Mouse (Mus musculus): Measurements from ENCODE around the gene Nol10. TPM values are rescaled to one million over a fixed set of nuclear protein-coding genes. Genes with fewer than 3 reads are reported as not detected.

The Nol10 gene
- polyA plus RNA-seq, 1 experiment from 2014 or later: 15.0 TPM

DNA sequence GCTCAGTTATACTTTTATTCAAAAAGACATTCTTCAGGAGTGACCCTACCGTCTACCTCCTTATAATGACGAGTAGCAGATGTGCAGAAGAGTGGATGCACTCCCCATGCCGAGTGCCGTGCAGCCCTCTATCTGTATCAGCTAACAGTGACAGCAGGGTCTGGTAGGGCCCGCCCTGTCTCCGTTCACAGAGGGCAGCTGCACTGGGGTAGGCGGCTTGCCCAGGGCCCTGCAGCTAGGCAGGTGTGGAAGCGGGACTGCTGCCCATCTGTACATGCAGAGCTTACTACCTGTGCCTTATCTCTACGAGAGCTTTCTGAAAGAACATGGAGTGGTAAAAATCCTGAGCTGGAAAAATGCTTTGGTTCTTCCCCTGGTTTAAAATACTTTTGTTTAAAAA is 11.8 kb downstream of the Nol10 start:
- peaks cover 47% of the 10 kb centered on the region for H3K36me3 ChIP-seq (ENCODE audit: insufficient read depth, low read length)
- no peaks in the 10 kb centered on the region for H3K4me1 ChIP-seq (replicated peaks; ENCODE audit: insufficient read depth, low read length)
- no peaks in the 10 kb centered on the region for H3K9me3 ChIP-seq (replicated peaks; ENCODE audit: low read length)
- no peak overlapping the region for H3K4me3 ChIP-seq (replicated peaks; ENCODE audit: low read depth, low read length)
- H3K4me2 ChIP-seq (ENCODE audit: low read length): no peak overlapping the region
- TF ChIP-seq CTCF (IDR thresholded peaks at IDR 0.05; ENCODE audit: low read depth): no peak
- no peak for DNase-seq (ENCODE audit: low spot score)
- H3K9ac ChIP-seq (ENCODE audit: low read depth, low read length): no peak overlapping the region
- WGBS: 83% methylated on average over 9 of the region's 9 CpGs
- no peak for ATAC-seq (replicated peaks; ENCODE audit: low FRiP score, low read depth)
- no peak overlapping the region for H3K27ac ChIP-seq
- H3K27me3 ChIP-seq (ENCODE audit: insufficient read depth, low read length): no peaks in the 10 kb centered on the region

DNA sequence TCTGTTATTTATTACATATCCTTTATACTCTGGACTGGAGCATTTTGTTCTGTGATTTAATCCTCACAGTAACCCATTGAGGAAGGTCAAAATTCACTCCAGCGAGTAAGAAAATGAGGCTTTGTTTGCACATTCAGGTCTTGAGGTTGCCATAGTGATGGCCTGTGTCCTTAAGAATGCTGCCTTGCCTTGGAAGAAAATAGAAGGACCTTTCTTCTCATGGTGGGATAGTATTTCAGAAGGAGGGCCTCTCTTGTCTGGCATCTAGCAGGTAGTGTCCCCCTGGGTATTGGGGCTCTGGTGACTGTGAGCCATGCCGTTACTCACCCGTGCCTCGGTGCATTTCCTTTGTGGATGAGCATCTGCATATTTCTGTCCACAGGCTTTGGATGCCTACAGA is 12.4 kb downstream of the Nol10 start:
- Histone ChIP-seq H3K4me3 (replicated peaks; ENCODE audit: low read depth, low read length) (no peak overlapping the region), H3K36me3 (ENCODE audit: insufficient read depth, low read length) (peaks cover 45% of the 10 kb centered on the region), H3K9ac (ENCODE audit: low read depth, low read length) (no peak overlapping the region), H3K27ac (no peak overlapping the region), H3K27me3 (ENCODE audit: insufficient read depth, low read length) (no peaks in the 10 kb centered on the region), H3K4me1 (replicated peaks; ENCODE audit: insufficient read depth, low read length) (no peaks in the 10 kb centered on the region), H3K9me3 (replicated peaks; ENCODE audit: low read length) (no peaks in the 10 kb centered on the region), H3K4me2 (ENCODE audit: low read length) (no peak overlapping the region)
- WGBS: 67% methylated on average over 4 of the region's 4 CpGs
- ATAC-seq (replicated peaks; ENCODE audit: low FRiP score, low read depth) (no peak; the same call in 1 of the 2 replicates), DNase-seq (ENCODE audit: low spot score) (no peak)
- TF ChIP-seq CTCF (IDR thresholded peaks at IDR 0.05; ENCODE audit: low read depth): no peak

DNA sequence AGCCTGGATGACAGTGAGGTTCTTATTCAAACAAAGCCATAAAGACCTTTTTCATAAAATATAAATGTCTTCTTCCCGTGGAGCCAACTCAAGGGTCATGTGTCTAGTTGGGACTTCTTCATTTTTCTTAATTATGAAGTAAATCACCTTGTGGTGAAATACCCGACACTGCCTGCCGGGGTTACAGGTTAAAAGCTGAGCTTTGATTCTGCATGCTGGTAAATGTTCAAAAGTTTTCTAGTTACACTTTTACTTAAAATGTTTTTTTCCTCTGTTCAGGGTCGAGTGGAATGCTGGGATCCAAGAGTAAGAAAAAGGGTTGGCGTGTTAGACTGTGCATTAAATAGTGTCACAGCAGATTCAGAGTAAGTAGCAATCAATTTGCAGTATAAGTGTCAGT is 14.1 kb downstream of the Nol10 start:
- TF ChIP-seq CTCF (IDR thresholded peaks at IDR 0.05; ENCODE audit: low read depth): no peak
- Histone ChIP-seq H3K9ac (ENCODE audit: low read depth, low read length) (no peak overlapping the region), H3K4me2 (ENCODE audit: low read length) (no peak overlapping the region), H3K4me1 (replicated peaks; ENCODE audit: insufficient read depth, low read length) (no peaks in the 10 kb centered on the region), H3K4me3 (replicated peaks; ENCODE audit: low read depth, low read length) (no peak overlapping the region), H3K9me3 (replicated peaks; ENCODE audit: low read length) (no peaks in the 10 kb centered on the region), H3K27me3 (ENCODE audit: insufficient read depth, low read length) (no peaks in the 10 kb centered on the region), H3K36me3 (ENCODE audit: insufficient read depth, low read length) (peaks cover 42% of the 10 kb centered on the region), H3K27ac (0 out of 2 replicates have a peak overlapping the region, but pooled peaks have one; percentile 11)
- 83% methylated on average over 5 of the region's 5 CpGs for WGBS
- no peak for ATAC-seq (replicated peaks; ENCODE audit: low FRiP score, low read depth)
- no peak for DNase-seq (ENCODE audit: low spot score)

DNA sequence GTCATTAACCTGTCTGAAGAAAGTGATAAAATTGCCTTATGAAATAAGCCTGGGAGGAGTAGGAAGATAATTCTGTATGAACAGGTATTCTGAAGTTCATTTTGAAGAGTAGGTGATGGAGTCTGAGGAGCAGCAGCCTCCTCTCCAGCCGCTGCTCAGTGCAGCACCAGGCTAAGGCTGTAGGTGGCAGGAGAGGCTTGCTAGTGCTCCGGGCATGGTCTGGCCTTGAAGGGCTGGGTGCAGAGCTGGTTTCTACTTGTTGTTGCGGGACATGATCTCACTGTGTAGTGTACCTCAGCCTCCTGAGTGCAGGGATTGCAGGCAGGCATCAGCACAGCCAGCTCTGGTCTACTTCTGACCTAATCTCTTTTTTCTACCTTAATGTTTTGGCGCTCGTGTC is 18.7 kb downstream of the Nol10 start:
- Histone ChIP-seq H3K9me3 (replicated peaks; ENCODE audit: low read length) (no peaks in the 10 kb centered on the region), H3K36me3 (ENCODE audit: insufficient read depth, low read length) (peaks cover 29% of the 10 kb centered on the region), H3K4me3 (replicated peaks; ENCODE audit: low read depth, low read length) (no peak overlapping the region), H3K9ac (ENCODE audit: low read depth, low read length) (no peak overlapping the region), H3K4me1 (replicated peaks; ENCODE audit: insufficient read depth, low read length) (no peaks in the 10 kb centered on the region), H3K4me2 (ENCODE audit: low read length) (no peak overlapping the region), H3K27ac (no peak overlapping the region), H3K27me3 (ENCODE audit: insufficient read depth, low read length) (no peaks in the 10 kb centered on the region)
- DNase-seq (ENCODE audit: low spot score) (peak; percentile 83), ATAC-seq (replicated peaks; ENCODE audit: low FRiP score, low read depth) (peak; percentile 95)
- 58% methylated on average over 5 of the region's 5 CpGs for WGBS
- TF ChIP-seq CTCF (IDR thresholded peaks at IDR 0.05; ENCODE audit: low read depth): peak; percentile 82

DNA sequence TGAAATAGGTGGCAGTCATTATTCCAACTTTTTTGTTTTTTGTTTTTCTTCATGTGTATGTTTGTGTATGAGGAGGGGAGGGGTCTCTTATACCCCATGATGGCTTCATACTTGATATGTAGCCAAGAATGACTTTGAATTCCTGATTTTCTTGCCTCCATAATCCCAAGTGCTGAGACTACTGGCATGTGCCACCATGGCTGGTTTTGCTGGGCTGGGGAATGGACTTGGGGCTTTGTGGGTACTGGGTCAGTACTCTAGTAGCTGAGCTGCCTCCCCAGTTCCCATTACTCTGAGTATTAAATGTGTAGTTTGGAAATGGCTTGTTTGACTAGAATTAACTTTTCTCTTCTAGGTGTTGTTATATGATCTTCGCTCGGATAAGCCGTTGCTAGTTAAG is 20.9 kb downstream of the Nol10 start:
- Histone ChIP-seq H3K9ac (ENCODE audit: low read depth, low read length) (no peak overlapping the region), H3K9me3 (replicated peaks; ENCODE audit: low read length) (no peaks in the 10 kb centered on the region), H3K27me3 (ENCODE audit: insufficient read depth, low read length) (no peaks in the 10 kb centered on the region), H3K36me3 (ENCODE audit: insufficient read depth, low read length) (peaks cover 19% of the 10 kb centered on the region; the same call in 1 of the 2 replicates), H3K27ac (no peak overlapping the region), H3K4me3 (replicated peaks; ENCODE audit: low read depth, low read length) (no peak overlapping the region), H3K4me1 (replicated peaks; ENCODE audit: insufficient read depth, low read length) (no peaks in the 10 kb centered on the region), H3K4me2 (ENCODE audit: low read length) (no peak overlapping the region)
- WGBS: 94% methylated on average over 3 of the region's 3 CpGs
- no peak for ATAC-seq (replicated peaks; ENCODE audit: low FRiP score, low read depth)
- no peak for TF ChIP-seq CTCF (IDR thresholded peaks at IDR 0.05; ENCODE audit: low read depth)
- DNase-seq (ENCODE audit: low spot score): no peak

DNA sequence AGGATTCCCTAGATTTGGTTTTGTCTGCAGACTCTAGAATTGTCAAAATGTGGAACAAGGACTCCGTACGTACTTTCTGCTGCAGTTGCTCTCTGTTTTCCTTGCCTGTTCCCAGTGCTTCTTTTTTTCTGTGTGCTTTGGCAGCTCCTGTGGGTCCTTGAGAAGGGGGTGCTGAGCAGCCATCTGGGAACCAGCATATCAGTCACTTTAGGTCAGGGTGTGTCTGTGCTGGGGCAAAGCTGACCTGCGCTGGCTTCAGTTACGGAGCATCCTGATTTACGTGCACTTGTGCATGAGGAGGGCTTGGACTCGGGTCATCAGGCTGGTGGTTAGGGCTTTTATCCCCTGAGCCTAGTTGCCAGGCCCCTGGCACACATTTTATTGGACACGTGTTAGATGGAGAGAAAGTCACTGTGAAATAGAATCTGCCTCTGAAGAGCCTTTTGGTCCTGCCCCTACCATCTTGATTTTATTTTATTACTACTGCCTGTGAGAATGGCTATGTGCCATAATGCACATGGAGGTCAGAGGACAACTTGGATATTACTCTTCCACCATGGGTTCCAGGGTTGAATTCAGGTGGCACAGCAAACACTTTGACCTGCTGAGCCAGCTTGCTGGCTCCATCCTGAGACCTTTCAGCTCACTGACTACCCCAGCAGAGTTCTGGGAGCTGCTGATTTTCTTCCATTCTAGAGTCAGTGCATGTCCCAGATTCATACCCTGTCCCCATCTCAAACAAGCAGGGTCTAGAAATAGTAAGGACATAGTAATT is 21.5 kb downstream of the Nol10 start:
- no peaks in the 10 kb centered on the region for H3K27me3 ChIP-seq (ENCODE audit: insufficient read depth, low read length)
- ATAC-seq (replicated peaks; ENCODE audit: low FRiP score, low read depth) (no peak), DNase-seq (ENCODE audit: low spot score) (no peak)
- no peak overlapping the region for H3K27ac ChIP-seq
- H3K9ac ChIP-seq (ENCODE audit: low read depth, low read length): no peak overlapping the region
- H3K9me3 ChIP-seq (replicated peaks; ENCODE audit: low read length): no peaks in the 10 kb centered on the region
- H3K4me1 ChIP-seq (replicated peaks; ENCODE audit: insufficient read depth, low read length): no peaks in the 10 kb centered on the region
- H3K4me3 ChIP-seq (replicated peaks; ENCODE audit: low read depth, low read length): no peak overlapping the region
- TF ChIP-seq CTCF (IDR thresholded peaks at IDR 0.05; ENCODE audit: low read depth): no peak
- no peak overlapping the region for H3K4me2 ChIP-seq (ENCODE audit: low read length)
- H3K36me3 ChIP-seq (ENCODE audit: insufficient read depth, low read length): peaks cover 22% of the 10 kb centered on the region; the same call in 1 of the 2 replicates
- WGBS: 70% methylated on average over 7 of the region's 7 CpGs

All from kidney, postnatal 0 days (tissue).